Mouse (Mus musculus) retina, postnatal 1 day (tissue): Measurements from ENCODE around the gene Prkg1.

Experiments
- DNase-seq: peaks from one replicate; pipeline ENCODE4 v3.0.0-alpha.2; 2012

Prkg1 gene

DNA sequence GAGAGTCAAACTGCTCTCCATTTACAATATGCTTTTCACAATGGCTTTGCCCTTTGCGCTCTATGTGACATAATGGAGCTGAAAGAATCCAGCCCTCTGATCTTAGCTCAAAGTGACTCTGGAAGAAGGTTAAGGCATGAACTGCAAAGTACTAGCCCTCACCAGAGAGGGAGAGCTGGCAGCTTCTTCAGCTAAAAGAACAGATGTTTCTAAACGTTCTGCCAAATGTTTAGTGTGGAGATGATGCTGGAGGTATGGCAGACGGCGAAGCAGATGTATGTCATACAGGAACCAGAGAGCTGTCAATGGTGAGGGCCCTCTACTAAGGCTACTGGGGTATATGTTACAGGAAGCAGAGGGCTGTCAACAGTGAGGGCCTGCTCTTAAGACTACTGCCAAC lies 148.0 kb downstream of the Prkg1 start:
- DNase-seq: no peak

DNA sequence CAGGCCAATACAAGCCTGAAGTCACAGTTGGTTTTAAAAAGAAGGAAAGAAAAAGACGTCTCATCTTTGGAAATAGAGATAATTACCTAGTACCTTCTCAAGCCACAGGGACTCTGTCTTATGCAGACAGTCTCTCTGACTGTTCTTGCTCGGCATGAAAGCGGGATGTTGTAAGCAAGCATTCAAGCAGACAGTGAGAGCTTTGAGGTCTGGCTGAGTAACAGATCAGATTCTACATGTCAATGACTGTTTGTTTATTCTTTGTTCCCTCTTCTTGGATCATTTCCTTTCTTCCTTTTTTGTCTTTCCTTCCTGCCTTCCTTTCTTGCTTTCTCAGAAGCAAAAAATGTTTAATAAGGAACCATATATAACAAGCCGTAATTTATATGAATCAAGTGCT lies 148.7 kb downstream of the Prkg1 start:
- DNase-seq: no peak

DNA sequence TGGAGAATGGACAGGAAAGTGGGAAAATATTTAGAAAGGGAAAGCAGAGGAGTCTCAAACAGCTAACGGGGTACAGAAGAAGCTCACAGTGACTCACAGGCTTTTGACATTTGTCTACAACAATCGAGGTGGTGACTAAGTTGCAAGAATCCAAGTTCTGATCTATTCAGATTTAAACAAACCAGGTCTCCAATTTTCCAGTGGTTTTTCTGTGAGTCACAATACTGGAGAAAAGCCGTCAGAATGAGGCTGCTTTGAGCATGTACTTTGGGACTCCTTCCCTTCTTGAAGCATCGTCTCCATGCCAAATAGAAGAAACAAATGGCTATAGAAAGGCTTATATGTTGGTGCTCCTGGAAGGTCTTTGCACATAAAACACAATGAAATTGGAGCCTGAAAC lies 151.7 kb downstream of the Prkg1 start:
- DNase-seq: no peak

DNA sequence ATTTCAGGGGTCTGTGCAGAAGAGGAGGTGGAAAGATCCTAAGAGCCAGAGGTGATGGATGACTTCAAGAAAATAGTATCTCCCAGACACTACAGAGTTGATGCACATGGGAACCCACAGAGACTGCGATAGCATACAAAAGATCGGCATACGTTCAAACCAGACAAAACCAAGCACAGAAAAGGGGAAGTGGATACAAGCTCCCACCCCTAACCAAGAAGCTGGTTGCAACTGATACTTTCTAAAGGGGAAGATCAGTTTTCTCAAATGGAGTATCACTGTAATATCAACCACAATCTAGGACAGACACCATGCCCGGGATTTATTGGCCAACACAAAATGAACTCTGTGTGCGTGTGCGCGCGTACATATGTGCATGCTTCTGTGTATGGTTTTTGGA lies 162.3 kb downstream of the Prkg1 start:
- no peak for DNase-seq

DNA sequence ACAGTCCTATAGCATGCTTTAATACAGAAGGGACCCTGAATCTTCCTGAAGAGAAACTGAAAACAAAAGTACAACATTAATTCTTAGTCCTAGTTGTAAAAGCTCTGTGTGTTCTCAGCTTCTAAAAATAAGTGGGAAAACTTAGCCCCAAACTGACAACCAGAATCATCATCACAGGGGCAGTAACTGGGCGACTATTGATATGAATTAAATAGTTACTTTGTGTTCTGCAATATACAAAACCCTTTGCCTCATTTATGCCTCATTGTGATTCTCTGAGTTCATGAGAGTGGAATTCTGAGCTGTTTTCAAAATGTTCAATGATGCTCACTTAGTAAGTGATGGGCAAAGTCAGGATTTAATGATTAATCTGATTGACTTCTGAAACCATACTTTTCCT lies 170.8 kb downstream of the Prkg1 start:
- peak; percentile 89 for DNase-seq

DNA sequence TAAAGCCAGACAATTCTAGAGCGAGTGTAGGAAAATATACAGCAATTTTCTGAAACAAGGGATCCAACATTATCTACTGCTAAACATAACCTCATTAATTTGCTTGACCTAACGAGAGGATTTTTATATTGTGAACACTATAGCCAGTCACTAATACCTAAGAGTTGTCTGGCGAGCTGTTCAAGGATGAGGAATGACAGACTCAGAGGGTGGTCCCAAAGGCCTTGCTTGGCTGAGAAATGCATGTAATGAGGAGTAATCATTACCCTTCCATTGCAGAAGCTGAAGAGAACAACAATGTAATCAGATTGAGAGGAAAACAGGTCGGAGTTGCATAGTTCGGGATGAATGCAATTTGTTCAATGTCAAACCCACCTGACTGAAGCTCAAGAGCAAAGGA lies 174.1 kb downstream of the Prkg1 start:
- peak; percentile 56 for DNase-seq

DNA sequence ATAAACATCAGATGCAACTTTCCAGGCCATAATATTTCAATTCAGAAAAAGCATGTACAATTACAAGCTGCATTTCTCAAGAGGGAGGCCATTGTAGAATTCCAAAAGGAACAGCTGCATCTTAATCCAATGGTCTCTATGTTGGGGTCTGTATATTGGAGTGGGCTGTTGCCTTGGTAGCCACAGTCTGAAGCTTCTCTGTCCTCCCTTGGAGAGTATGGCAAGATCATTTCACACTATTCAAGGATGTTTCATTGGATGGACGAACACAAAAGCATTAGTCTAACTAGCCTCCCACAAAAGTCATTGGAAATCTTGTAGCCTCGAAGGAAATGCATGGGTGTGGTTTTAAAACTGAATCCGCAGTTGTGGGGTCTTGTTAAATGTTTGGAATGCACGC lies 187.7 kb downstream of the Prkg1 start:
- no peak for DNase-seq

DNA sequence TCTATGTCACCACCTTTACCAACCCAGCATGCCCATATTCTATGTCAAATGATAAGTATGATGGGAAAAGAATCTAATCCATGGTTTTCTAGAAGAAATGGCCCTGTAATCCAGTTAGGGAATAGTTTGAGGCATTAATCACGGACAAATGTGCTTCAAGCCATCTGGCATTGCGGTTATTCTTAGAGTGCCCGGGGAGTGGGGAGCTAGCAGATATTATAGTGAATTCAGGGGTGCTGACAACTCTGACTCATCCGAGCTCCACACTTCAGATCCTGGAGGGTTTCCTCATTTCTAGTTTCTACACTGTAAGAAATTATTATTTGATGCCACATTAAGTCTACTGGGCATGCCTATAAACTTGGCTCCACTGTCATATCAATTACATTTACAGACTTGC lies 200.5 kb downstream of the Prkg1 start:
- DNase-seq: no peak

DNA sequence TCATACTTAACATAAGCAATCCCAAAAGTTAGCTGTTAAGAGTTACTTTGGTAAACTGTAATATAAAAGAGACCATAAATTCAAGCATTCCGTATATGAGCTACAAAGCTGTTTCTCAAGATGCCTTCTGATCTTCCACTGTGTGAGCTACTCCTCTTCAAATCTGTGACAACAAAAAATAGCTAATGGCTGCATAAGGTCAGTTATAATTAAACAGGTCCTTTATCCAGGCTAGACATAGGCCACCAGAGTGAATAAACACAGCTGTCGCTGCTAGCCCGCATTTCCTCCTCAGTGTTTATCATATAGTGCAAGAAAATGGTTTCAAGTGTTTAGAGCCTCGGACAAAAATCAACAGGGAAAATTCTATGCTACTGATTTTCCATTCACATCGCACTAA lies 218.8 kb downstream of the Prkg1 start:
- DNase-seq: no peak

DNA sequence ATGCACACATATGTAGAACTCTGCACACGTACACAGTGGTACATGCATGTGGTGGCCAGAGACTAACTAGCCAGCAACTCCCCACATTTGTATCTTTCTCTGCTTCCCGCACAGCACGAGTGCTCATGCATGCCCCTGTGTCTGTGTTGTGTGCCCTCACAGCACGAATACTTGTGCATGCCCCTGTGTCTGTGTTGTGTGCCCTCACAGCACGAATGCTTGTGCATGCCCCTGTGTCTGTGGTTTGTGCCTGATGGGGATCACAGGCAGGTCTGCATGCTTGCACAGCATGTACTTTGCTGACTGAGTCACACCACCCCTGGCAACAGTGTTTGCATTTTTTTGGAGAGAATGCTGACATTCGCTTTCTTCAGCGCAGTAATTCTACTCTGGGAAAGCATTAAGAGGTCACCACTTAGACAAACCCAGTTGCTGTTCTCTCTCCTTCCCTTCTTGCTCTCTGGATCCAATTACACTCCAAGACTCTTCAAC lies 233.5 kb downstream of the Prkg1 start:
- no peak for DNase-seq

DNA sequence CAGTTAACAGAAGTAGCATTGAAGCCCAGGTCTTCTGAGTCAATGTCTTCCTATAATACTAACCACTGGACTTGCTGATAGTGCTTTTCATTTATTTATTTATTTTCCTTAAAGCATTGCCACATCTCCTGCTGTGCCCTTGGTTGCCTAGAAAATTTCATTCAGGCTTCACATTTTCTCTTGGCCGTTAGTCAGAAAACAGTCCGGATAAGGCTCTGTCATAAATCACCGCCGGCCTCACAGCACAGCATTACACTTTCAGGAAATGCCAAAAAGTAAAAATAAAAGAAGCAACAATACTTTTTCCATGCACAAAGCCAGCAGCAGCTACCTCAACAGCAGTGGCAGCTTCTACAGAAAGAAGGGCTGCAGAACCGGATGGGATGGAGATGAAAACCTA lies 234.2 kb downstream of the Prkg1 start:
- no peak for DNase-seq

DNA sequence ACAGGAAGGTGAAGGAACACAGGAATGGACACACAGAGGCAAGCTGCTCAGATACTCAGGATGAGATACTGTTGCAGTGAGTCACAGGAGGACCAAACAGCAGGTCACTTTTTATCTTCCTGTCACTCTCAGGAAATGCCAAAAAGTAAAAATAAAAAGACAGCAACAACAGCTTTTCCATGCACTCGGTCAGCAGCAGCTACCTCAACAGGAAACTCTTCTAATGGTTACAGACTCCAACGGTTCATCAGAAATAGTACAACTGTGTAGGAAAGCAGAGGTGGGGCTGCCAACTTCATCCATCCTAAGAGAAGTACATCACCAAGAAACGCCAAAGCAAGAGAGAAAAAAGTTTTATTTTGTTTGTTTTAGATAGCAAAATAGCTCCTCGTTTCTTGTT lies 234.9 kb downstream of the Prkg1 start:
- no peak for DNase-seq

DNA sequence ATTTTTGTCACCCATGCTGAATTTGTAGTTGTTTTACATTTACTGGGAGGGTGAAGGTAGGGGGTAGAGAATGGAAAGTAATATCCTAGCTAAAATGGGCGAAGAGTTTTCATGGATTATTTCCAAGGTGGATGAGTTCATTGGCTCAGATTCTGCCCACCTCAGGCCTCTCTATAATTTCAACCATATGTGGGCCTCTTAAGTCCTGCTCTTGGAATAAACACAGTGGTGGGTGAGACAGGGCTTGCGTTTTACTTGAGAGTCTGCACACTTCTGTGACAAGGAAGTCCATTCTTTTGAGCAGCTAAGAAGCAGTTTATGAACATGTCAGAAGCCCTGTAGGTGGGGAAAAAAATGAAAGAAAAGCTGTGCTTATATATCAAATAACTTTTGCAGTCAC lies 250.3 kb downstream of the Prkg1 start:
- no peak for DNase-seq

DNA sequence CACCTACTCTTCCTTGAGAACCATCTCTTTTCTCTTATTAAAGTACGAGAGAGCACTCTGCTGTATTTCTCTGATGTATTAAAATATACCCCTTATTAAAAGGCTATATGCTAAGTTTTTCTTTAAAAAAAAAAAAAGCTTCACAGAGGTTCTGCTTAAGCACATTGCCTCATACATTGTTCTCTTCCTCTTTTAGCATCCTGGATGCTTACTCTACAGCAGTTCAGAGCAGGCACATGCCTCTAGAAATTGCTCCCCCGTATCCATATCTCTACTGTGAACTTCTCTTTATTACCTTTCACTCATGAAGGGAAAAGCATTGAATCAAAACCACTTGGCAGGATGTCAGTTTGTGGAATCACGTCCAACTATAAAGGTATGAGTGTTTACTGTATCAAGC lies 257.0 kb downstream of the Prkg1 start:
- DNase-seq: no peak

DNA sequence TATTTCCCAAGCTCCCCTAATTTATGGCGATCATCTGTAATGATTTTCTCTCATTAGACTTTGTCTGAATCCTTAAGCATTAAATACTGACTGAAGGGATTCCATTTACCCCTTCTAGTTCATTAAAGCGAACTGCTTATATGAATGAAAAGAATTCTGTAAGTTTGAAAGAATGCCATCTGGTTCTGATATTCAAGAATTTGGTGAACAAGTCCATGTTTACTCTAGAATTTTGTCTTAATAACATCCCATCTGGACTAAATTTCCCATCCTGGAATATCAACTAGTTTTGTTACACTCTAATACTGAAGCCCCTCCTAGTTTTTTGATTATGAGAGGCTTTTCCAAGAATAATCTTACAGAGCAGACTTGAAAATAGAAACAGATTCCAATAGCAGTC lies 258.5 kb downstream of the Prkg1 start:
- no peak for DNase-seq

DNA sequence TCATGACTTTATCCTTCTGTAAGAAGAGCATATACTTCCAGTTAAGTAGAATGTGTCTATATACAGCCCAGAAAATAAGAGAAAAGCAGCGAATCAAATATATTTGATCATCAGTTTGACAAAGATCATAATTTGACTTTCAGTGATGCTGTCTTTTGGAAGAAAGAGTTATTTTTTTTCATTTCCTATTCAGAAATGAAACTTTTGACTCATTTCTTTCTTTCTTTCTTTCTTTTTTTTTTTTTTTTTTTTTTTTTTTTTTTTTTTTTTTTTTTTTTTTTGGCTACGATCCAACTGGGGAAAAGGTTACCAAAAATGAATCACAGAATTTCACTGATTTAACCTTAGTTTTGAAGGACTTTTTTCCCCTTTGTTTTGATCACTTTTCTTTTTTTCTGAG lies 259.8 kb downstream of the Prkg1 start:
- no peak for DNase-seq

DNA sequence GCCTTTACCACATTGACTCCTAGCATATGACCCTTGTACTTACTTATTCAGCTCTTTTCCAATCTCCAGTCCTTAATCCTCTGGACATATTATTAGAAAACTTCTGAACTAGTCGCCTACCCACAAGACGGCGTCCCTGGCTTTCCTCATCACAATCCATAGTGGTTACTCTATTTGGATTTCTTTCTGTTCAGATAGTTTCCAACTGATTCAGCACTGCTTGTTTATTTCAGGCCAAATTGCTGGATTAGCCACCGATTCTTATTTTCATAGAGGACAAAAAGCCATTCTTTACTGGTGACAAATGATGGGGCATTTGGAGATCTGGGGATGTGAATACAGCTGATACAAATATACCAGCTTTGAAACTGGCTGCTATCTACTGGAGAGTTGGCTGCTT lies 267.4 kb downstream of the Prkg1 start:
- no peak for DNase-seq

DNA sequence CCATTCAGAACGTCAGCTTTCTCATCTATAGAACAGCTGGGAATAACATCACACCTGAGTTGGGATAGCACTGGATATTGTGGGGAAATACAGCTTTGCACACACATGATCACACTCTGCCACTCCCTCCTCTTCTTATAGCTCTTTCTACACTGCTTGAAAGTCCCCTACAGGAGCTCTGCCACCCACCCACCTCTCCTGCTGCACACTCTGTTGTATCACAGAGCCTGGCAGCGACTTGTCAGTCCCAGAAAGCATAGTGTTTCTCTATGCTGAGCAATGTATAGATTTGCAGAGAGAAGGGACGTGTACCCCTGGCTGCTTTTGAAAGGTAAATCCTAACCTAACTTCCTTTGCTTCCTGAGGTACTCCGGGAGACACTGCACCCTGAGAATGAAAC lies 275.2 kb downstream of the Prkg1 start:
- DNase-seq: no peak

DNA sequence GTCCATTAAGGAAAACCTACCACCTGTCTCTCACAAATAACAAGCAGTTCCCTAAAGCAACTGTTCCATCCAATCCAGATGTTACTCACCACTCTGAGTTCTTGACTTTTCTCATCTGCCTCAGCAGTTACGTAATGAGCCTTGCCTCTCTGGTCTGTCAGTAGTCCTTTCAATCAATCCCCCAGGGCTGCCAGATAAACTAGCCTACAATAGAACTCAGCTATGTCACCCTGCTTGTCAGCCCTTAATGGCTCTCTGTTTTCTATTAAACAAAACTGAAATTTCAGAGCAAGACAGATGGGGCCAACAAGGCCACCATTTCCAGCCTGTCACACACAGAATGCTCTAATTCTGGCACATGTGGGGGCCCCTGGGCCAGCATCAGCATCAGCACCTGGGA lies 293.1 kb downstream of the Prkg1 start:
- peak; percentile 48 for DNase-seq

DNA sequence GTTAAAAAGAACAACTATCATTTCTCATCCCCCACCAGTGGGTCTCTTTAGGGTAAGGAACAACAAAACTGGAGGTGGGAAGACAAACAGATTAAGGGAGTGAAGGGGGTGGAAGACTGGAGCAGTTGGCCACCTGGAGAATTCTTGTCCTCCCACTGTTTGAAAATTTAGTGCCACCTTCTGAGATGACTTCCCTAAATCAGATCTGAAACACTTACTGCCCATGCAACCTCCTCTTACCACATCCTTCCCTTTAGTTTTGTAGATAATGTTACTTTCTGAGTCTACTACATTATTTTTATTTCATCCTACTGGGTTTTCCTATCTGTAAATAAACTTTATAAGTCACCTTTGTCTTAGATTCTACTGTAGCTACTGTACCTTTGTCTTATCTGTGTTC lies 304.6 kb downstream of the Prkg1 start:
- DNase-seq: no peak

DNA sequence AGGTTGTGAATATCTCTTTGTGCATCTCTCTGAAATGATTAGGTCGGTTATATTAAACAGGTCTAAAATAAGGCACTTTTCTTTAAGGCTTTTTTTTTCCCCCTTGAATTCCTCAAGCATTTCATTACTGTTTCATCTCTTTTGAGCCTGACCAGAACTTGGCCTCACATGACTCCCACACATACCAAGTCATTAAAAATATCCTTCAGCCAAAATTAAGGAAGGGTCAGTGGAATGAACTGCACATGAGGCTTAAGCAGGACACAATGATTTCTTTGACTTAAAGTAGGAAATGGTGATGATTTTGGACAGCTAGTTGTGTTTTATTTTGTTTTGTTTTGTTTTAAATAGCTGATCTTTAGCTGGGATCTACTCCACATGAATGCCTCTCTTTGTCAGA lies 320.7 kb downstream of the Prkg1 start:
- no peak for DNase-seq

DNA sequence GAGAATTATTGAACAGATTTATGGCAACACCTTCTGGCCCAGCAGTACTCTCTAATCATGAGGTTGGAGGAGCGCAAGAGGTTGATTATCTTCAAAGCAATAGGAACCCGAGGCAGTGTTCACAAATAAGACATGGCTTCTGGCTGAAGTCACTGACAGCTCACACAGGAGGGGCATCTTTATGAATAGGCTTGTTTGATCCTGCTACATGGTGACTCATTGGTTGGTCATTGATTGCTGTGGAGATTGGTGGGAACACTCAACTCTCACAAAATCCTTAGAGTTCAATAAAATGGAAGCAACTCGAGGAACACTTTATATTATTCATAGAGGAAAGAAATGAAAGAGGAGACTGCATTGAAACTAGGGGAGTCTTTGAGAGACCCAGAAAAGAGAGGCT lies 322.5 kb downstream of the Prkg1 start:
- no peak for DNase-seq

DNA sequence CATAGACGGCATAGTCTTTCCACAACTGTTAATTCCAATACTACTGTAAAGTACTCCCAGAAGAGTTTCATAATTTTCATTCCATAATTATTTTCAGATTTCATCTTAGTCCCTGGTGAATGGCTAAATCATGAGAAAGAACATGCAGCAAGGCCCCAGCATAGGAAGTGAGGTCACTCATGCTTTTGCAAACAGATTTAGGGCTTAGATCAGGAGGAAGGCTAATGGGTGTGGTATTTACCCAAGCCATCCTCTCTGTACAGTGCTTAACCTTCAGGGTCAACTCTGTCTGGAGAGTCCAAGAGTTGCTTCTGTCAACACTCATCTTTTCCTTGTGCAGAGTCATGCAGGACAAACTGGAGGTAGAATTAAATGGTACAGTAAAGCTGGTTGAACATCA lies 331.4 kb downstream of the Prkg1 start:
- DNase-seq: no peak

DNA sequence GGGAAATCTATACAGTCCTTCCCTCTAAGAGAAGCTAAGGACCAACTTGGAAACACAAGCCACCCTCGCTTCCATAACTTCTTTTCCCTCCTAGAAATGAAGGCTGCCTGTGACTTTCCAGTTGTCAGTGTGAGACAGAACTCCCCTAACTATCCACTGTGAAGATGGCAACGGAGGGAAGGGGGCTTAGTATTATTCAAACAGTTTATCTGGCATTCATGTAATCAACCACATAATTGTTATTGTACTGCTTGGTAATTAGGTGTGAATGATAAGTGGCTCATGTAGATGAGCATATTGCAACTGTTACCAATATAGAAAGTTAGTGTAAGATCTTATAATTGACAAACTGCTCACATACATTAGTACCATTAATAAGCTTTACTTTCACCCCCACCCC lies 333.4 kb downstream of the Prkg1 start:
- no peak for DNase-seq

DNA sequence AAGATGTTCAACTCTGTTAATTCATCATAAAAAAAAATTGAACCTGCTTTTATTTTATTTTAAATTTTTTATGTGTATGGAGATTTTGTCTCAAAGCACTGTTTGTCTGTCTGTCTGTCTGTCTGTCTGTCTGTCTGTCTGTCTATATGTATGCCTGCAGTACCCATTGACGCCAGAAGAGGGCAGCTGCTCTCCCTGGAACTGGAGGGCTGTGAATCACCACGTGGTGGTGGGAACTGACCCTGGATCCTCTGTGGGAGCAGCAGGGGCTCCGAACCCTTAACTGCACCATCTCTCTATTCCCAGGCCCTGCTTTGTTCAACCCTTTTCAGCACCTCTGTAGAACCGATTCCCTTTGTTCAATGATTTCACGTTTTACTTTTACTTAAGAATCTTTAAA lies 338.7 kb downstream of the Prkg1 start:
- DNase-seq: no peak

DNA sequence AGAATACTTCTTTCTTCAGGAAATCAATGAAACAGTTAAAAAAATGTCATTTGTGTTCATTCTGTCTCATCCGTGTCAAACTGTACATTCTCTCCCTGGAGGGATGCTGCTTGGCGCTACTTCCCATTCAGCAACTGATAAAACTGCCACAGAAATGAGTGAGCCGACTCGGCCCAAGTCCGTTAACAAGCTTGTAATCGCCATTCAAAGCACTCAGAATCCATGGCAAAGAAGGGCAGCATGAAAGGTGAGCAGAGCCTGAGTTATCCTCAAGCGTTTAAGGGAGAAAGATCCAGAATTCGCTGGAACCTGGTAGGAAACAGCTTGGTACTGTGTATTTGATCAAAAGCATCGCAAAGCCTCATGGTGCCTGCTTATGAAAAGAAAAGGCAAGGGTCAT lies 339.6 kb downstream of the Prkg1 start:
- DNase-seq: peak; percentile 45
